Mouse (Mus musculus): ENCODE results near the gene Epor. TPM values are rescaled to one million over a fixed set of nuclear protein-coding genes. Genes with fewer than 3 reads are reported as not detected.

Epor gene
- total and polyA plus RNA-seq, 3 experiments, result 0.20 to 2.0 TPM; not detected in 1

- no peaks in the 10 kb centered on the region for H3K36me3 ChIP-seq (replicated peaks in 1 of 2; ENCODE audit: control insufficient read depth in 1 of 2, insufficient read depth in 1 of 2, low read length in 1 of 2)
- peaks cover 67% of the 10 kb centered on the region for H3K27me3 ChIP-seq (replicated peaks)
- H3K9me3 ChIP-seq (replicated peaks; ENCODE audit: low read length), result peaks cover 3% of the 10 kb centered on the region
- no peaks in the 10 kb centered on the region for H3K4me1 ChIP-seq (ENCODE audit: control insufficient read depth in 1 of 2, insufficient read depth in 2 of 2)
- H3K4me2 ChIP-seq (ENCODE audit: insufficient read depth, low read depth, poor library complexity, severe bottlenecking), result no peak overlapping the region
- no peak overlapping the region for H3K9ac ChIP-seq (ENCODE audit: insufficient read depth, low read depth)
- dilution Hi-C loops (cut with MboI; ENCODE audit: extremely low pct_ligation_motif_present, extremely low pct_unique_long_range_greater_than_20kb, low sequenced_read_pairs) (no loop called here), in situ Hi-C loops (cut with MboI; ENCODE audit: low pct_ligation_motif_present, low pct_unique_long_range_greater_than_20kb, low sequenced_read_pairs) (no loop called here)
- no peaks in the 10 kb centered on the region for H3K79me2 ChIP-seq (replicated peaks; ENCODE audit: control insufficient read depth, extremely low read depth, insufficient read depth, poor library complexity, severe bottlenecking)
- H3K4me3 ChIP-seq (replicated peaks in 1 of 3; ENCODE audit: low read depth in 2 of 3, low read length in 2 of 3, poor library complexity in 1 of 3), result no peak overlapping the region
- DNase-seq (ENCODE audit: extremely low read depth), result no peak
- H3K27ac ChIP-seq (ENCODE audit: insufficient read depth, low read depth), result no peak overlapping the region
- TF ChIP-seq NRF1 (IDR thresholded peaks at IDR 0.05; ENCODE audit: low read depth, low read length) (no peak), TBP (conservative IDR thresholded peaks at IDR 0.05; ENCODE audit: low read depth, low read length) (no peak), ELF1 (IDR thresholded peaks at IDR 0.05; ENCODE audit: low read depth, low read length) (no peak), GABPA (IDR thresholded peaks at IDR 0.05; ENCODE audit: insufficient replicate concordance, low read depth, low read length) (no peak), RCOR1 (conservative IDR thresholded peaks at IDR 0.05; ENCODE audit: low read depth, low read length) (no peak), HCFC1 (IDR thresholded peaks at IDR 0.05; ENCODE audit: low read depth, low read length) (no peak), JUND (conservative IDR thresholded peaks at IDR 0.05; ENCODE audit: low read depth, low read length) (no peak), BHLHE40 (IDR thresholded peaks at IDR 0.05; ENCODE audit: low read depth, low read length) (no peak), RAD21 (IDR thresholded peaks at IDR 0.05; ENCODE audit: low read depth, low read length) (no peak), SIN3A (IDR thresholded peaks at IDR 0.05; ENCODE audit: low read length) (no peak), USF2 (conservative IDR thresholded peaks at IDR 0.05; ENCODE audit: low read depth, low read length) (no peak), POLR2A (IDR thresholded peaks at IDR 0.05; ENCODE audit: low read depth, low read length) (no peak), MXI1 (IDR thresholded peaks at IDR 0.05; ENCODE audit: low read depth, low read length) (no peak), NELFE (IDR thresholded peaks at IDR 0.05; ENCODE audit: low read depth, low read length) (no peak), MAFK (IDR thresholded peaks at IDR 0.05; ENCODE audit: insufficient replicate concordance, low read length) (no peak), CTCF (conservative IDR thresholded peaks at IDR 0.05 in 1 of 2, IDR thresholded peaks at IDR 0.05 in 1 of 2; ENCODE audit: low read depth in 2 of 2, low read length in 2 of 2) (no peak), KAT2A (IDR thresholded peaks at IDR 0.05; ENCODE audit: insufficient replicate concordance, low read length) (no peak), ZNF384 (IDR thresholded peaks at IDR 0.05; ENCODE audit: low read depth, low read length) (no peak), UBTF (IDR thresholded peaks at IDR 0.05; ENCODE audit: low read depth, low read length) (no peak), JUN (IDR thresholded peaks at IDR 0.05; ENCODE audit: insufficient read depth, low read depth, low read length) (no peak)
Measured at GRCm38 (mm10) chr9:21992227-21992626, 28.9 kb upstream of the Epor start.

GRCm38 (mm10) chr9:21989230-21990110 lies 26.2 kb upstream of the Epor start, which contains the start of gene Rgl3:
TSS of gene Rgl3 (minus strand) at chr9:21989446.
- H3K27me3 ChIP-seq (replicated peaks), result peaks cover 77% of the 10 kb centered on the region
- no peak within 1 kb of the TSS for H3K4me2 ChIP-seq (ENCODE audit: insufficient read depth, low read depth, poor library complexity, severe bottlenecking)
- H3K4me3 ChIP-seq (replicated peaks in 1 of 3; ENCODE audit: low read depth in 2 of 3, low read length in 2 of 3, poor library complexity in 1 of 3), result no peak within 1 kb of the TSS
- H3K27ac ChIP-seq (ENCODE audit: insufficient read depth, low read depth), result no peak within 1 kb of the TSS
- no peaks in the 10 kb centered on the region for H3K4me1 ChIP-seq (ENCODE audit: control insufficient read depth in 1 of 2, insufficient read depth in 2 of 2)
- H3K9me3 ChIP-seq (replicated peaks; ENCODE audit: low read length), result no peaks in the 10 kb centered on the region
- DNase-seq (ENCODE audit: extremely low read depth), result no peak
- no peak for TF ChIP-seq UBTF (IDR thresholded peaks at IDR 0.05; ENCODE audit: low read depth, low read length)
- TF ChIP-seq MXI1 (IDR thresholded peaks at IDR 0.05; ENCODE audit: low read depth, low read length), result no peak
- TF ChIP-seq ZNF384 (IDR thresholded peaks at IDR 0.05; ENCODE audit: low read depth, low read length), result no peak
- TF ChIP-seq HCFC1 (IDR thresholded peaks at IDR 0.05; ENCODE audit: low read depth, low read length), result no peak
- TF ChIP-seq RCOR1 (conservative IDR thresholded peaks at IDR 0.05; ENCODE audit: low read depth, low read length), result no peak
- no peak for TF ChIP-seq MAZ (IDR thresholded peaks at IDR 0.05; ENCODE audit: low read depth, low read length)
- no peak for TF ChIP-seq BHLHE40 (IDR thresholded peaks at IDR 0.05; ENCODE audit: low read depth, low read length)
- no peak for TF ChIP-seq RAD21 (IDR thresholded peaks at IDR 0.05; ENCODE audit: low read depth, low read length)
- no peak for TF ChIP-seq MAFK (IDR thresholded peaks at IDR 0.05; ENCODE audit: insufficient replicate concordance, low read length)
- TF ChIP-seq NRF1 (IDR thresholded peaks at IDR 0.05; ENCODE audit: low read depth, low read length), result no peak
- TF ChIP-seq TCF12 (IDR thresholded peaks at IDR 0.05; ENCODE audit: low read depth, low read length), result no peak
- no peak for TF ChIP-seq JUN (IDR thresholded peaks at IDR 0.05; ENCODE audit: insufficient read depth, low read depth, low read length)
- no peak for TF ChIP-seq ELF1 (IDR thresholded peaks at IDR 0.05; ENCODE audit: low read depth, low read length)
- TF ChIP-seq SIN3A (IDR thresholded peaks at IDR 0.05; ENCODE audit: low read length), result no peak
- no peak for TF ChIP-seq POLR2AphosphoS2 (IDR thresholded peaks at IDR 0.05; ENCODE audit: low read depth, low read length)
- no peak for TF ChIP-seq USF2 (conservative IDR thresholded peaks at IDR 0.05; ENCODE audit: low read depth, low read length)
- no peak for TF ChIP-seq E2F4 (IDR thresholded peaks at IDR 0.05; ENCODE audit: insufficient replicate concordance, low read depth, low read length)
- no peak for TF ChIP-seq KAT2A (IDR thresholded peaks at IDR 0.05; ENCODE audit: insufficient replicate concordance, low read length)
- TF ChIP-seq MYC (IDR thresholded peaks at IDR 0.05; ENCODE audit: low read depth, low read length), result no peak
- no peak for TF ChIP-seq EP300 (IDR thresholded peaks at IDR 0.05; ENCODE audit: low read length)
- H3K9ac ChIP-seq (ENCODE audit: insufficient read depth, low read depth), result no peak within 1 kb of the TSS
- H3K79me2 ChIP-seq (replicated peaks; ENCODE audit: control insufficient read depth, extremely low read depth, insufficient read depth, poor library complexity, severe bottlenecking), result no peaks in the 10 kb centered on the region
- H3K36me3 ChIP-seq (replicated peaks in 1 of 2; ENCODE audit: control insufficient read depth in 1 of 2, insufficient read depth in 1 of 2, low read length in 1 of 2), result no peaks in the 10 kb centered on the region
- in situ Hi-C loops (cut with MboI; ENCODE audit: low pct_ligation_motif_present, low pct_unique_long_range_greater_than_20kb, low sequenced_read_pairs), result no loop called here
- dilution Hi-C loops (cut with MboI; ENCODE audit: extremely low pct_ligation_motif_present, extremely low pct_unique_long_range_greater_than_20kb, low sequenced_read_pairs), result no loop called here
